Mouse (Mus musculus): ENCODE results near the gene Gal3st3. TPM values are rescaled to one million over a fixed set of nuclear protein-coding genes. Genes with fewer than 3 reads are reported as not detected.
A peak's percentile ranks its signal among the peaks of the same experiment; 100 is the strongest.

The Gal3st3 gene
- polyA plus RNA-seq, 1 experiment from 2014 or later = 48.8 TPM

DNA sequence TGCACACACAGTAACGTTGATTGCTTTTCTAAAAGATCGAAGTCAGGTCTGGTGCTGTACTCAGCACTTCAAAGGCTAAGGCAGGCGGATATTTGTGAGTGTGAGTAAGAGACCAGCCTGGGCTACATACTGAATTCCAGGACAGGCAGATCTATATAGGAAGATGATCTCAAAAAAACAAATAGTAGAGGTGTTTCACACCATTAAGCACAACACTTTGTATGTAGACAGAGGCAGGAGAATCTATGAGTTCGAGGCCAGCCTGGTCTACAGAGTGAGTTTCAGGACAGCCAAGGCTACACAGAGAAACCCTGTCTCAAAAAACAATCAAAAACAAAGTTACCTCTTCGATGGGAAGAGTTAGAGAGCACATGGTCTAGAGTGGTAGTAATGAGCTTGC, 22.4 kb upstream of the Gal3st3 start:
- Histone ChIP-seq H3K27ac (replicated peaks) (no peak overlapping the region), H3K4me2 (no peak overlapping the region), H3K4me3 (no peak overlapping the region), H3K4me1 (replicated peaks) (peaks cover 26% of the 10 kb centered on the region), H3K27me3 (no peaks in the 10 kb centered on the region), H3K36me3 (peaks cover 53% of the 10 kb centered on the region), H3K9ac (no peak overlapping the region), H3K9me3 (no peaks in the 10 kb centered on the region)
- 93% methylated on average over 5 of the region's 5 CpGs for WGBS
- no peak for ATAC-seq (ENCODE audit: low FRiP score, low read depth)

DNA sequence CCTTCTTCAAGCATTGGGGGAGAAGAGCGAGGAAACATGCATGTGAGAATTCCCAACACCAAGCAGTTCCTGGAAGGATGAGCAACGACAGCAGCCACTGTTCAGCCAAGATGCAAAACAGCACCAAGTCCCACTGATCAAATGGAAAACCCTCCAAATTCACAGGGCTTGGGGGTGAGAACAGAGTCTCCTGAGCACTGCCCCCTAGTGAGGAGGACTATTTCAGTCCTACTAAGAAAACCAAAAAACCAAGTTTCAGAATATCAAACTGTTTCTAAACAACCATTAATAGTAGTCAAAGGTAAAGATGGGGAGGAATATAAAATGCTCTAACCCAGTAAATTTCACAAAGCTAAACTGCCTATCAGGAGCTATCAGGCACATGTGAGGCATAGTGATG, 21.6 kb upstream of the Gal3st3 start:
- 85% methylated on average over 2 of the region's 2 CpGs for WGBS
- peaks cover 18% of the 10 kb centered on the region for H3K4me1 ChIP-seq (replicated peaks)
- peaks cover 60% of the 10 kb centered on the region for H3K36me3 ChIP-seq
- H3K27me3 ChIP-seq = no peaks in the 10 kb centered on the region
- no peaks in the 10 kb centered on the region for H3K9me3 ChIP-seq
- no peak overlapping the region for H3K4me2 ChIP-seq
- H3K4me3 ChIP-seq = no peak overlapping the region
- H3K27ac ChIP-seq (replicated peaks) = no peak overlapping the region
- ATAC-seq (ENCODE audit: low FRiP score, low read depth) = no peak
- no peak overlapping the region for H3K9ac ChIP-seq

DNA sequence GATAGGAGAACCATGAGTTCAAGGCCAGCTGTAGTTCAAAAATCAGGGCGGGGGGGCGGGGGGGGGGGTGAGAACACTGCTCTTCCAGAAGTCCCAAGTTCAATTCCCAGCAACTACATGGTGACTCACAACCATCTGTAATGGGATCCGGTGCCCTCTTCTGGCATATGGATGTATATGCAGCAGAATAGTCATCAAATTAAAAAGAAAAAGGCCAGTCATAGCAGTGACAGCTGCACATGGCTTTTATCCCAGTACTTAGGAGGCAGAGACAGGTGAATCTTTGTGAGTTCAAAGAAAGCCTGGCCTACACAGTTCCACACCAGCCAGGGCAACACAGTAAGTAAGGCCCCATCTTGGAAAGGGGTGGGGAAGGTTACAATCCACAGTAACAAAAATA, 21.0 kb upstream of the Gal3st3 start:
- H3K4me2 ChIP-seq = no peak overlapping the region
- peaks cover 11% of the 10 kb centered on the region for H3K4me1 ChIP-seq (replicated peaks)
- peaks cover 66% of the 10 kb centered on the region for H3K36me3 ChIP-seq
- H3K4me3 ChIP-seq = no peak overlapping the region
- H3K9me3 ChIP-seq = no peaks in the 10 kb centered on the region
- no peak for ATAC-seq (ENCODE audit: low FRiP score, low read depth)
- H3K27ac ChIP-seq (replicated peaks) = no peak overlapping the region
- WGBS = 92% methylated on average over 3 of the region's 3 CpGs
- H3K27me3 ChIP-seq = no peaks in the 10 kb centered on the region
- H3K9ac ChIP-seq = no peak overlapping the region

DNA sequence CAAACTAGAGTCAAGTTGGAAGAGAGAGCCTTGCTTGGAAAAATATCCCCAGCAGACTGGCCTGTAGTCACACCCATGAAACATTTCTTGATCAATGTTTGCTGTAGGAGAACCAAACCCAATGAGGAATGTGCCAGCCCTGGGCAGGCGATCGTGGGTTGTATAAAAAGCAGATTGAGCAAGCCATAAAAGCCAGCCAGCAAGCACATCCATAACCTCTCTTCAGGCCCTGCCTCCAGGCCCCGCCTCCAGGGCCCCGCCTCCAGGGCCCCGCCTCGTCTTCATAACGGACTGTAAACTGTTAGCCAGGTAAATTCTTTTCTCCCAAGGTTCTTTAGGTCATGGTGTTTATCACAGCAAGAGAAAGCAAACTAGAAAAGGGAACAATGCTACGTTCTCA, 19.8 kb upstream of the Gal3st3 start:
- no peaks in the 10 kb centered on the region for H3K27me3 ChIP-seq
- H3K9ac ChIP-seq = no peak overlapping the region
- H3K4me3 ChIP-seq = no peak overlapping the region
- no peak for ATAC-seq (ENCODE audit: low FRiP score, low read depth)
- H3K27ac ChIP-seq (replicated peaks) = no peak overlapping the region
- H3K4me1 ChIP-seq (replicated peaks) = peaks cover 9% of the 10 kb centered on the region
- peaks cover 74% of the 10 kb centered on the region for H3K36me3 ChIP-seq
- no peaks in the 10 kb centered on the region for H3K9me3 ChIP-seq
- WGBS = 89% methylated on average over 8 of the region's 8 CpGs
- no peak overlapping the region for H3K4me2 ChIP-seq

DNA sequence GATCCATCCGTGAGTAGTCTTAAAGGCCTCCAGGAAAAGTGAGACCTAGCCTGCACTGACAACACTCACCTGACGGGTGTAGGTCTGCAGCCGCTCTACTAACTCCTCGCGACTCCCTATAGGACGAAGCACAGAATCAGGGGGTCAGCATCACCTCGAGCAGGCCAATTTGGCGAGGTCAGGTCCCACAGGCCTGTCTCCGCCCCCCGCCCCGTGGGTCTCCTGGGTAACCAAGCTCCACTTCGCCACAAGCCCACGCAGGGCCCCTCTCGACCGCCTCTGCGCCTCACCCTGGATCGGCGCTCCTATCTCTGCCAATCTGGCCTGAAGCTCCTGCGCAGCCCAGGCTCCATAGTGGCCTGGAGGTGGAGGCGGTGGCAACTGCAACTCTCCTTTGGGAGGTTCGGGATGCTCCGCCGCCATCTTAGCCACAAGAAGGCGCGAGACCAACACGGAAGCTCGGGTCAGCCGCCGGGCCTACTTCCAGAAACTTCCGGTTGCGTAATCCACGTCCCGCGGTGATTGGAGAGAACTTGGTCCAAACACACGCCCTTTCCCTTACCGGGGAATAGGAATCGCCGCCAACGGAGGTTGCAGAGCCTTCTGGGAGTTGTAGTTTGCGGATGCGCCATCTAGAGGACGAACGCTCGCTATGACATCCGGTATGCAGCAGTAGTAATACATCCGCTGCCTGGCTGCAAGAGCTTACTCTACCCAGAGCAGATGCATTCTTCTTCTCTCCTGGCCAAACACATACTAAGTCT, 3.0 kb upstream of the Gal3st3 start, which contains the start of gene Sf3b2:
Gene Sf3b2, minus strand, starts transcription at position 484 of the 764 bp plus-strand sequence.
- H3K4me1 ChIP-seq (replicated peaks) = peaks cover 51% of the 10 kb centered on the region
- peaks cover 28% of the 10 kb centered on the region for H3K36me3 ChIP-seq
- no peaks in the 10 kb centered on the region for H3K27me3 ChIP-seq
- peak within 1 kb of the TSS; percentile 63 for H3K4me2 ChIP-seq
- WGBS = under 1% methylated on average over 46 of the region's 46 CpGs
- H3K9me3 ChIP-seq = no peaks in the 10 kb centered on the region
- peak within 1 kb of the TSS; percentile 78 for H3K9ac ChIP-seq
- H3K4me3 ChIP-seq = peak within 1 kb of the TSS; percentile 62
- peak within 1 kb of the TSS; percentile 95 for H3K27ac ChIP-seq (replicated peaks)
- ATAC-seq (ENCODE audit: low FRiP score, low read depth) = peak; percentile 95

DNA sequence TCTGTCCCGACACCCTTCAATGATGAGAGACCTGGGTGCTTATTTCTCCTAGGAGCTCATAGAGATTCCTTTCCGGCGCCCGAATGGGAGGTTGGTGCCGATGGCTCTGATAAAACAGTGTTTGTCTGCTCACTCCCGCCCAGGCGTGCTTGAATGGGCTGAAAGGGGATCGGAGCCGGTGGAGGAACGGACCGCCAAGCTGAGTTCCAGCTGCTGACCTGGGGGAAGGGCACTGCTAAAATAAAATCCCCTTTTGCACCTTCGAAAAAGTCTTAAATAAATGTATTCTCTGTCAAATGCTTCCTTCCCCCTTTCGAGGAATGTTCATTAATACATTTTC, 2.4 kb upstream of the Gal3st3 start:
- Histone ChIP-seq H3K9me3 (no peaks in the 10 kb centered on the region), H3K9ac (peak overlapping the region; percentile 78), H3K4me3 (peak overlapping the region; percentile 62), H3K4me1 (replicated peaks) (peaks cover 57% of the 10 kb centered on the region), H3K36me3 (peaks cover 22% of the 10 kb centered on the region), H3K4me2 (peak overlapping the region; percentile 63), H3K27ac (replicated peaks) (peak overlapping the region; percentile 95), H3K27me3 (no peaks in the 10 kb centered on the region)
- WGBS = 10% methylated on average over 13 of the region's 13 CpGs
- ATAC-seq (ENCODE audit: low FRiP score, low read depth) = peak; percentile 31; the same call in 1 of the 2 replicates

DNA sequence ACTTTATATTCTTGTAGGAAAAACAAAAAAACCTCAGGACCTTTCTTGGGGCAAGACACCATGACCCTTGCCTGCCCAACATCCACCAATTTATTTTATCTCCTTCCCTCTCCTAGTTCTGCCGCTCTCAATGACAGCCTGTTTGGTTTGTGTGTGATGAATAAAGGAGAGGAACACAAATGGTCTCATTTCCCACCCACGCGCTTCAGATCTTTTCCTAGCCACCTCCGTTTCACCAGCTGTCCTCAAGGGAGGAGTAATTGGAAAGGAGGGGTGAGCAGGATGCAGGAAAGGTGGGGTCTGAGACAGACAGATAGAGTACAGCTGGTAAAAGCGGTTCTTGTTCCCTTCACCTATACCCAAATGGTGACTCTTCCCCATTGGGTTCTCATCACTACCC, 1.5 kb upstream of the Gal3st3 start:
- H3K4me2 ChIP-seq = no peak overlapping the region
- H3K36me3 ChIP-seq = peaks cover 13% of the 10 kb centered on the region
- H3K4me1 ChIP-seq (replicated peaks) = peaks cover 61% of the 10 kb centered on the region
- H3K9me3 ChIP-seq = no peaks in the 10 kb centered on the region
- no peak for ATAC-seq (ENCODE audit: low FRiP score, low read depth)
- no peak overlapping the region for H3K27ac ChIP-seq (replicated peaks)
- no peak overlapping the region for H3K4me3 ChIP-seq
- no peaks in the 10 kb centered on the region for H3K27me3 ChIP-seq
- no peak overlapping the region for H3K9ac ChIP-seq
- 84% methylated on average over 5 of the region's 5 CpGs for WGBS

DNA sequence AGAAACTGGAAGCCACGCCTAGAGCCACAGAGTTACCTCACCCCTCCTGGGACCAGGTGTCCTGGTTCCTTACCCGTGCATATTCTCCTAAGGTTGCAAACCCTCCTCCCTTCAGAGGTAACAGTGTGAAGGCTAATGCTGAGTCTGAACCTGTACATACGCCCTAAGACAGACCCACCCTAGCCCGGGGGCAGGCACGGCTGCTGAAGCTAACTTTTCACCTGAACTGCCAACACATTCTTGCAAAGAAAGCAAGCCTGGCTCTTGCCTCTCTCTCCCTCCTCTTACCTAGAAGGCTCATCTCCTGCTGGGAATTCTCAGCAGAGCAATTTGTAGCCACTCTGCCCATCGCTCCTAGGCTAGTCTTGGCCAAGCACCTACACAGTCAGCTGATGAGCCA, 2.5 kb downstream of the Gal3st3 start:
- peaks cover 19% of the 10 kb centered on the region for H3K36me3 ChIP-seq
- no peak overlapping the region for H3K4me3 ChIP-seq
- no peak overlapping the region for H3K9ac ChIP-seq
- no peak overlapping the region for H3K4me2 ChIP-seq
- no peak for ATAC-seq (ENCODE audit: low FRiP score, low read depth)
- H3K27ac ChIP-seq (replicated peaks) = no peak overlapping the region
- WGBS = 83% methylated on average over 6 of the region's 6 CpGs
- peaks cover 49% of the 10 kb centered on the region for H3K4me1 ChIP-seq (replicated peaks)
- no peaks in the 10 kb centered on the region for H3K27me3 ChIP-seq
- H3K9me3 ChIP-seq = no peaks in the 10 kb centered on the region

DNA sequence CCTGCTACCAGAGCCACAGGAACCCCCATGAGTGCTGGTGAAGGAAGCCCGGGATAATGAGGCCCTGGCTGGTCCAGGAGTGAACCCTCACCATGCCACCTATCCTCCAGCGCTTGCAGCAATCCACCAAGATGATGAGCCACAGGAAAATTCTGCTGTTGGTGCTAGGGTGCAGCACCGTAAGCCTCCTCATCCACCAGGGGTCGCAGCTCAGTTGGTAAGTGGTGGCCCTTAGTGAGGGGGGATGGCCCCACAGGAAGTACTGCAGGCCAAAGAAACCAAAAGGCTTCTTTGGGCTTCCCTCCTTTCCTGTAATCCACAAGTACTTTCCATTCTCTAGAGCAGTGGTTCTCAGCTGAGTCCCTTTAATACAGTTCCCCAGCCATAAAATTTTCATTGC, 4.3 kb downstream of the Gal3st3 start:
- peaks cover 37% of the 10 kb centered on the region for H3K36me3 ChIP-seq
- no peak for ATAC-seq (ENCODE audit: low FRiP score, low read depth)
- no peak overlapping the region for H3K4me2 ChIP-seq
- H3K27ac ChIP-seq (replicated peaks) = no peak overlapping the region
- no peaks in the 10 kb centered on the region for H3K9me3 ChIP-seq
- H3K9ac ChIP-seq = no peak overlapping the region
- H3K4me1 ChIP-seq (replicated peaks) = peaks cover 35% of the 10 kb centered on the region
- H3K4me3 ChIP-seq = no peak overlapping the region
- H3K27me3 ChIP-seq = no peaks in the 10 kb centered on the region
- WGBS = 23% methylated on average over 4 of the region's 4 CpGs

DNA sequence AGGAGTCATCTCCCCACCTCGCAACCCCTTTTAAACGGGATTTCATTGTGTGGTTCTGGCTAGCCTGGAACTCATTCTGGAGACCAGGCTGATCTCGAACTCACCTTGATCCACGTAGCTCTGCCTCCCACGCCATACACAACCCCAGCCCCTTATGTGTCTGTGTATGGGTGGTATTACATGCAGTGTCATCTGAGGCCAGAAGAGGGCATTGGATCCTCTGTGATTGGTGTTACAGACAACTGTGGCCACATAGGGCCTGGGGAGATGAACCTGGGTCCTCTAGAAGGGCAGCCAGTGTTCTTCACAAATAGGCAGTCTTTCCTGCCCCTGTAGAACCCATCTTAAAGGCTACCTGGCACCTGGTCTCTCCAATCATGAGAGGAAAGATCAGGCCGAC, 8.1 kb downstream of the Gal3st3 start:
- ATAC-seq (ENCODE audit: low FRiP score, low read depth) = no peak
- 86% methylated on average over 6 of the region's 6 CpGs for WGBS

DNA sequence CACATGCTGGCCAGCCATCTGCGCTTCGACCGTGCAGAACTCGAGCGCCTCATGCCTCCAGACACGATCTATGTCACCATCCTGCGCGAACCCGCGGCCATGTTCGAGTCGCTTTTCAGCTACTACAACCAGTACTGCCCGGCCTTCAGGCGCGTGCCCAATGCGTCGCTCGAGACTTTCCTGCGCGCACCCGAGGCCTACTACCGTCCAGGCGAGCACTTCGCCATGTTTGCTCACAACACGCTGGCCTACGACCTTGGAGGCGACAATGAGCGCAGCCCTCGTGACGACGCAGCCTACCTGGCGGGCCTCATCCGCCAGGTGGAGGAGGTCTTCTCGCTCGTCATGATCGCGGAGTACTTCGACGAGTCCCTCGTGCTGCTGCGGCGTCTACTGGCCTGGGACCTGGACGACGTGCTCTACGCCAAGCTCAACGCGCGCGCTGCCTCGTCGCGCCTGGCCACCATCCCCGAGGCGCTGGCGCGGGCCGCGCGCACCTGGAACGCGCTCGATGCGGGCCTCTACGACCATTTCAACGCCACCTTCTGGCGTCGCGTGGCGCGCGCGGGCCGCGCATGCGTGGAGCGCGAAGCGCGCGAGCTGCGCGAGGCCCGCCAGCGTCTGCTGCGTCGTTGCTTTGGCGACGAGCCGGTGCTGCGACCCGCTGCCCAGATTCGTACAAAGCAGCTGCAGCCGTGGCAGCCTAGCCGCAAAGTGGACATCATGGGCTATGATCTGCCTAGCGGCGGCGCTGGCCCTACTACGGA, 9.0 kb downstream of the Gal3st3 start:
- H3K9me3 ChIP-seq = no peaks in the 10 kb centered on the region
- H3K27me3 ChIP-seq = no peaks in the 10 kb centered on the region
- no peak for ATAC-seq (ENCODE audit: low FRiP score, low read depth)
- H3K27ac ChIP-seq (replicated peaks) = no peak overlapping the region
- no peaks in the 10 kb centered on the region for H3K4me1 ChIP-seq (replicated peaks)
- H3K36me3 ChIP-seq = peaks cover 46% of the 10 kb centered on the region
- H3K4me2 ChIP-seq = peak overlapping the region; percentile 44
- 43% methylated on average over 98 of the region's 98 CpGs for WGBS
- H3K4me3 ChIP-seq = no peak overlapping the region
- no peak overlapping the region for H3K9ac ChIP-seq

More for the DNA sequence above, 8.1 kb downstream of the Gal3st3 start:
- Histone ChIP-seq H3K27ac (replicated peaks) (no peak overlapping the region), H3K27me3 (no peaks in the 10 kb centered on the region), H3K4me2 (no peak overlapping the region), H3K9me3 (no peaks in the 10 kb centered on the region), H3K36me3 (peaks cover 46% of the 10 kb centered on the region), H3K4me3 (no peak overlapping the region), H3K9ac (no peak overlapping the region), H3K4me1 (replicated peaks) (no peaks in the 10 kb centered on the region)

DNA sequence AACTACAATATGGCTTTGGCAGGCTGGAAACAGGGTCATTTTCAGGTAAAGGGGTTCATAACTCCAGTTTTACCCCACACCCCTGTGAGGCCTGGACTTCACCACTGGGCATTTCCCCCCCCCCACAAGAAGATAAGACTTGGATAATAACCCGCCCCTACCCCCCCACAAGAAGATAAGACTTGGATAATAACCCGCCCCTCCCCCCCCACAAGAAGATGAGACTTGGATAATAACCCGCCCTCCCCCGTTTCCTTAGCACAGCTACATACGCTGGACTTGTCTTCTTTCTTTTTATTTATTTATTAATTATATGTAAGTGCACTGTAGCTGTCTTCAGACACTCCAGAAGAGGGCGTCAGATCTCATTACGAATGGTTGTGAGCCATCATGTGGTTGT, 10.9 kb downstream of the Gal3st3 start:
- 80% methylated on average over 7 of the region's 7 CpGs for WGBS
- Histone ChIP-seq H3K9me3 (no peaks in the 10 kb centered on the region), H3K4me1 (replicated peaks) (no peaks in the 10 kb centered on the region), H3K4me3 (no peak overlapping the region), H3K4me2 (no peak overlapping the region), H3K9ac (no peak overlapping the region), H3K27ac (replicated peaks) (no peak overlapping the region), H3K27me3 (no peaks in the 10 kb centered on the region), H3K36me3 (peaks cover 33% of the 10 kb centered on the region)
- no peak for ATAC-seq (ENCODE audit: low FRiP score, low read depth)
